Mouse (Mus musculus) liver, embryonic 14.5 days (tissue): Measurements from ENCODE around the gene Col1a1.

Source experiments
- CTCF ChIP-seq: IDR thresholded peaks from 2 replicates; pipeline ENCODE4 v1.5.1; 2016; ENCODE audit warnings: antibody characterized with exemption, low read depth, control low read depth
- EP300 ChIP-seq: IDR thresholded peaks from 2 replicates; pipeline ENCODE4 v1.6.1; 2016; ENCODE audit warnings: antibody characterized with exemption, low read depth

DNA sequence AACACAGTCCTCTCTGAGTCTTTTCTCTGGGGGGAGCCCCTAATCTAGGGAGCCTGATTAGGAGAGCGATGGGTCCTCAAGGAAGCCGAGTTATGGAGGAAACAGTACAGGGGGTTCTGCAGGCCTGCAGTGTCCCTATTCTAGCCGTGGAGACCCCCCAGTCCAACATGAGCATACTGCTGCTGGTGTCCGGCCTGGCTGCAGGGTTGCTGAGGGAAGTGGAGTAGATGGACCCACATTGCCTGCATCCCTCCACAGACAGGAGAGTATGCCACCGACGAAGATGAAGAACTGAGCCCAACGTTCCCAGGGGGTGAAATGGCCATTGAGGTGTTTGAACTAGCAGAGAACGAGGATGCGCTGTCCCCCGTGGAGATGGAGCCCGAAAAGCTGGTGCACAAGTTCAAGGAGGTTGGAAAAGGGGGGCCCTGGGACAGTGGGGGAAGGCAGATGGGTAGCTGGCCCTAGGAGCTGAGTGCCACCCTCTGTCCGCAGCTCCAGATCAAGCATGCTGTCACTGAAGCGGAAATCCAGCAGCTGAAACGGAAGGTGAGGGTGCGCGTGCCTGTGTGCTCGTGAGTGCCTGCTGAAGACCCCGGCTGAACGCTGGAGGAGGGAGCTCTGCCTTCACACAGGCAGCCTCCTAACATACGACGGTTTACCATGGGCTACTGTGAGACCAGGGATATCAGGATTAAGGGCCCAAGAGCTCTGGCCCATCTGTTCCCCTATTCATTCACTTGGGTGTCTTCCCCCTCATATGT, 65.7 kb downstream of the Col1a1 start:
- no peak for TF ChIP-seq CTCF
- no peak for TF ChIP-seq EP300
